Mouse (Mus musculus): ENCODE results near the gene Prkcq.
A peak's percentile ranks its signal among the peaks of the same experiment; 100 is the strongest.

Gene Prkcq

DNA sequence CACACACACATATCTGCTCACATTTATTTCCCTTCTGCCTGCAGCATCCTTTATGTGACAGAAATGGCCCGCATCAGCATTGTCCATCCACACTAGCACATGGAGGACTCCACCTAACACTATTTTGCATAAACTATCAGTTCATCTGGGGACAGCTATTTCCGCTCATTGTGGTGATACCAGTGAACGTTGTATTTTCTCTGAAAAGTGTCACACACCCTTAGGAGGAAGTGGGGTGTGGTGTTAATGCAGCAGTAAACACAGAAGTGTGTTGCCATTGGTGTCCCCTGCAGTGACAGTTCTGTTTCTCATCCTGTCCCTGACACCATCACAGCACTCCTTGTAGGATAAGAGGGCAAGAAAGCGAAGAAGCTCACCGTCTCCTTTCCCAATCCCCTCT lies 46.2 kb downstream of the Prkcq start:
- no peak for DNase-seq (ENCODE audit: low spot score in 2 of 2)

DNA sequence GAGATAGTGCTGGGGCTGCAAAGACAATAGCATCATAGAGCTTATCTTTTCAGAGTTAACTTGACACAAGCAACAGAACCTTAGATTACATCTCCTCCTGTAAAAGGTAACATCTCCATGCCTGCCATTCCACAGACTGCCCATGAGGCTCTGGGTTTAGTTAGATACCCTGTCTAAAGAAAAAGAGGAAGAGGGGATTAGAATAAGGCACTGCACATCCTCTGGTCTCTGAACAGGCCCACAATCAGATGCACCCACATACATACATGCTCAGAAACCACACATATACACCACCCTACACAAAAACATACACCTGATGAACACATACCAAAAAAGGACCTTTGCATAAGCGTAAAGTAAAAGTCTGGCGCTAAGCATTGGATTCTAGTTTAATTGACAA lies 47.4 kb downstream of the Prkcq start:
- DNase-seq (ENCODE audit: low spot score in 2 of 2) = no peak

DNA sequence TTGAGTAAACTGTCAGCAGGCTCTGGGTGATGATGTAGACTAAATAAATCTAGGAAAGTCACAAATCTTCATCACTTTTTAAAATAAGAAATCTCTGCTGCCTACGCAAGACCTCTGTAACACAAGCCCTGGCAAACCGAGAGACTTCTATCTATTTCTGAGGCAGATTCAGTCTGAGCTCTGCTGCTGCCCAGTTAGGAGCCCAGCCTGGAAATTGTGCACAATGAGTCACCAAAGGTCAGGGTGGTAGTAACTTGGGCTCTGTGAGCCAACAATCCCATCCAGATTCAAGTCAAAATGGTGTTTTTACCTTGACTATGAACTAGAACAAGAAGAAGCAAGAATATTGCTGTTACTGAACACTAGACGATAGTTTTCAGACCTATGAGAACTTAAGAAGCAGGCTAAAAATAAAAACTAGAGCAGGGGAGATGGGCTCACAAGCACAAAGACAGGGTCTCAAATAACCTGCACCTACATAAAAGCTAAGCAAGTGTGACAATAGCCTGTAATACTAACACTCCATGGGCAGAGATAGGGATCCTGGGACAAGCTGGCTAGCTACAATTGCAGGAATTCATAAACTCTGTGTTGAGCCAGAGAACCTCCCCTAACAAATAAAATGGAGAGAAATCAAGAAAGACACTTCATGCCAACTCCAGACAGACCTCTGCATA lies 53.0 kb downstream of the Prkcq start:
- no peak for DNase-seq (ENCODE audit: low spot score in 2 of 2)

DNA sequence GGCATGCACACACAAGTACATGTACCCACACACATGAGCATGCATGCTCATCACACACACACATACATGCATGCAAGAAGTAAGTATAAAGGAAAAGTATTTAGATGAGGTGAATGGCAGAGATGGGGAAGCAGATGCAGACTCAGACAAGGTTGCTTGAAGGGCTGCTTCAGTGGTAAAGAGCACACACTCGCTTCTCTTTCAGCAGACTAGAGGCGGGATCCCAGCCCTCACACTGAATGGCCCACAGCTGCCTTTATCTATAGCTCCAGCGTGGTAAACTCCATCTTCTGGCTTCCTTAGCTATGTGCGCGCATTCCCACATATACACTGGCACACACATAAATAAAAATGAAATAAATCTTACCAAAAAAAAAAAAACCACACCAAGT lies 53.6 kb downstream of the Prkcq start:
- no peak for DNase-seq (ENCODE audit: low spot score in 2 of 2)

DNA sequence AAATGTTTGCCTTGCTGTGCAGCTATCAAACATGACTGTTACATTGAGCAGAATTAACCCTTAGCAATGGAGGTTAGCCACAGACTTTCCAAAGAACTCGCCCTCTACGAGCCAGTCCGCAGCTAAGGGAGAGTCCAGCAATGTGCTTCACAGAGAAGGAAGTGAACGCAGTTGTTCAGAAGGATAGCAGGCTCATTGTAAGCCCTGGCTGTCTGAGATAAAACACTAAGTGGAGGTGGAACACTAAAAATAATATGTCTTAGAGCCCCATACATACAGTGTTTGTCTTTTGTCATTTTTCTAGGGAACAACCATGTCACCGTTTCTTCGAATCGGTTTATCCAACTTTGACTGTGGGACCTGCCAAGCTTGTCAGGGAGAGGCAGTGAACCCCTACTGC lies 54.6 kb downstream of the Prkcq start:
- DNase-seq (ENCODE audit: low spot score in 2 of 2) = no peak

DNA sequence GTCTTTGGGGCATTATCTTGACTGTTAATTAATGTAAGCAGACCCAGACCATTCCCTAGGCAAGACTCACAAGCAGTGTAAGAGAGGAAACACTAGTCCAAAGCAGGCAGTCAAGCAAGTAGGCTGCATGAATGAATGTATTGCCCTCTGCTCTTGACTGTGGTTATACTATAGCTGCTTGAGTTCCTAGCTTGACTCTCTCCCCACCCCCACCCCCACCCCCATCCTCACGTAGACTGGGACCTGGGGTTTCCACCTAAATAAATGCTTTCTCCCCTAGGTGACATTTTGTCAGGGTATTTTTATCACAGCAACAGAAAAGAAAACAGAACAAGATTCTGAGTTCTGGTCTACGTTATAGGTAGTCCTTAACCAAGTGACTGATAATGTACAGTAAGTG lies 57.2 kb downstream of the Prkcq start:
- no peak for DNase-seq (ENCODE audit: low spot score in 2 of 2)

DNA sequence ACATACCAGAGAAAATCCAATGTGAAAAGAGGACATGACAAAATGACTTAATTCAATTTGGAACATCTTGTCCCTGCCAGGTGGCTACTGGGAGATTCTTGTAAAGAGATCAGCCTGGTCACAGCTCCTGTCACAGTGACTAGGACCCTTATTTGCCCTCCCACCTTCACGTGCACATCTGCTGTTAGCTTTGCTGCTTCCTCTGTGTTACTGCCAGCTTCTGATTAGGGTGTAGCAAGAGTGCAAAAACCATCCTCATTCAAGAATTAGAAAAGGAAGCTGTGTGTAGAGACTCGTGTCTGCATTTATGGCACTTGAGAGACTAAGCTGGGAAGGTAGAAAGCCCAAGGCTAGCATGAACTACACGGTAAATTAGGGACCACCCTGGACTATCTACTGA lies 59.2 kb downstream of the Prkcq start:
- DNase-seq (ENCODE audit: low spot score in 2 of 2) = no peak

DNA sequence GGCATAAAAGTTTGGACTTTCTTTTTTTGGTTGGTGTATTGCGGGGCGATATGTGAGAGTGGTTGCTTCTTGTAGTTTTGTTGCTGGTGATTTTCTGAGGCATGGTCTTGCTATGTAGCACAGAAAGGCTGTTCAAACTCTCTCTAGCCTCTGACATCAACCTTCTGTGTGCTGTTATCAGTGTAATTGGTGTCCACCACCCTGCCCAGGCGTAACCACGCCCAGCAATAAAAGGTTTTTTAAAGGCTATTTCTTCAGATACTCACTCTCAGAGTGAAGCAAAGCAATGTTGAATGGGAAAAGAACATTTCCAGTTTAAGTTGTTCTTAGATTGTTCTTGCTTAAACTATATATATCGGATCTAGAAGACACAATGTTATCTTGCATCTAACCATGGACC lies 60.1 kb downstream of the Prkcq start:
- no peak for DNase-seq (ENCODE audit: low spot score in 2 of 2)

DNA sequence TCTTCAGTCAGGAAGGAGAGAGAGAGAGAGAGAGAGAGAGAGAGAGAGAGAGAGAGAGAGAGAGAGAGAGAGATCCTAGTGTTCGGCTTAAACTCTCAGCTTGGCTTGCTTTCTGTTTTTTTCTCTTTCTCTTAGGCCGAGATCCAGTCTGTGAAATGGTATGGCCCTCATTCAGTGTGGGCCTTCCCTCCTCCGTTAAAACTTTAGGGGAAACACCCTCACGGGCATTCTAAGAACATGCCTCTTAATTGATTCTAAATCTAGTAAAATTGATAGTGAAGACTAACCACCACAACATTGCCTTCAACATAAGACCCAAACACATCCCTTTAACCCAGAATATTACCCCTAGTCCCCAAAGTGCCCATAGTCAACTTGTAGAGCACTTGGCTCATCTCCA lies 66.3 kb downstream of the Prkcq start:
- DNase-seq (ENCODE audit: low spot score in 2 of 2) = no peak

DNA sequence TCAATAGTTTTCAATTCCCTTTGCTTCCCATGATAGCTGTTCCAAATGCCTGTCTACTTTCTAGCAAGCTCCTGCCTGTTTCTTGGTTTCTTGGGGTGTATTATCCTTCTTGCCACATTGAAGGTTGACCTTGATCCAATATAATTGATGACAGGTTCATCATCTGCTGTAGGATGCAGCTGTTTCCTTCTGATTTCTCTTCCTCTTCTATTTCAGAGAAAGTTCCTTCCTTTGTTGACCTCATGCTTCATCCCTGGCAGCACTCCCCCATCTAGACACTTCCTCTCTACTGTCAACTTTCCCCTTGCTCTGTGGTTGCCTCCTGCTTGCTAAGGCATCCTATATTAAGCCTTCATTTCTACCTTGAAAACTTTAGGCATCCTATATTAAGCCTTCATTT lies 67.6 kb downstream of the Prkcq start:
- DNase-seq (ENCODE audit: low spot score in 2 of 2) = no peak

DNA sequence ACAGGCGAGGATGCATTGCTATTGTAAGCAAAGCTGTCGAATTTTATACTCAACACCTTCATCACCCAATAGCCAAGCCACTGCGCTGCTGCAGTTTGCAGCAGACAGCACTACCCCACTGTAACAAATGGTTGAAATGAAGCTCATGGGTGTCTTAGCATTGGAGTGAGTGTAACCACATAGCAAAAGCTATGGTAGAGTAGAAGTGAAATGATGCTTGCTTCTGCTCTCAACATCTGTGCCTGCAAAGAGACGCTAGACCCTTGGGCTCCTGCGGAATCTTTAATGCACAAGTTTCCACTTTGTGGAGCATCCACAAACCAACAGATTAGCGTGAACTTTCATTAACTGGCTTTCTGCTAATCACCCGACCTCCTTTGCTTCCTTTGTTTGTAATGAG lies 74.0 kb downstream of the Prkcq start:
- no peak for DNase-seq (ENCODE audit: low spot score in 2 of 2)

DNA sequence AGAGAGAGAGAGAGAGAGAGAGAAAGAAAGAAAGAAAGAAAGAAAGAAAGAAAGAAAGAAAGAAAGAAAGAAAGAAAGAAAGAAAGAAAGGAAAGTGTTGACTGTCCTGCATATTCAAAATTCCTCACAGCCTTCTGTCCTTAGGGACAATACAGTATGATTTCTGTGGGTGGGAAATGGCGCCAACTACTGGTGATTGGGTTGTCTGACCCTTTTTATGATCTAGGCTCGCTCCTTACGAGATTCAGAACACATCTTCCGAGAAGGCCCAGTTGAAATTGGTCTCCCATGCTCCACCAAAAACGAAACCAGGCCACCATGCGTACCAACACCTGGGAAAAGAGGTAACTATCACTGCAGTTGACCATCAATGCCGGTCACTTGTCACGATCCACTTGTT lies 82.0 kb downstream of the Prkcq start:
- peak; percentile 9 to 19 for DNase-seq (ENCODE audit: low spot score in 2 of 2)

DNA sequence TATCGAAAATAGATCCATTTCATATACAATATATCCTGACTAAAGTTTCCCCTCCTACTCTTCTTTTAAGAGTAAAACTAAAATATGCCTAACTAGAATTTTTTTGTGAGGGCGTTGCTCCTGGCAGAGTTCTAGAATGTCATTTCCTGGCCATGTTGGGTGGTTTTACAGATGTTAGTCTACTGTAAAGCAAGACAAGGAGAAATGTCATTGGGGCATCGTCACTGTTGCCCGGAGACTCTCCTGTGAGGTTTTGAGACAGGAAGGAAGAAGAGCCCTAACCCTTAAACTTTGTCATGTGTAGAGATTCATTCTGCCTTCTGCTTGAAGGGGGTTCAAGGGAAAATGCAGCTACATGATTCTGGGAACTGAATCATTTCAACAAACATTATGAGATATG lies 82.5 kb downstream of the Prkcq start:
- DNase-seq (ENCODE audit: low spot score in 2 of 2) = no peak

DNA sequence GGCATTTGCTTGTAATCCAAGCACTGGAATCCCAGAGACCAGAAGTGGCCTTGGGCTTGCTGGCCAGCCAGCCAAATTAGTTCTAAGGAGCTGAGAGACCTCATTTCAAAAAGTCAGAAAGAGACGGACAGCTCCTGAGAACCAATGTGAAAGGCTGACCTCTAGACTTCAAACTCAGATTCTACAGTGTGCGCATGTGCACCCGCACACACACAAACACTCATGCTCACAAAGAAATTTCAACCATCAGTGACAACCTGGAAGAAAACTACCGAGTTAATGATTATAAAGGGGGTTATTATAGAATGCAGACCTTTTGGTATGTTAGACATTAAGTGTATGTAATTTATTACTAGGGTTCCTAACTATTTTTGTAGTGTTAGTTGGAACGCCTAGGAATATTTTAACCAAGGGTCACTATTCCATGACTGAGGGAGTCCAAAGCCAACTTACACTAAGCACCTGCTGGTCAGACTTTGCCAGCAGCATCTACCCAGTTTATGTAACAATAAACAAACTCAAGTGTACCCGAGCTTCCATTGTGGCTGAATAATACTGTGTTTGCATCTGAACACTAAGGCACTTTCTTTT lies 85.4 kb downstream of the Prkcq start:
- no peak for DNase-seq (ENCODE audit: low spot score in 2 of 2)

DNA sequence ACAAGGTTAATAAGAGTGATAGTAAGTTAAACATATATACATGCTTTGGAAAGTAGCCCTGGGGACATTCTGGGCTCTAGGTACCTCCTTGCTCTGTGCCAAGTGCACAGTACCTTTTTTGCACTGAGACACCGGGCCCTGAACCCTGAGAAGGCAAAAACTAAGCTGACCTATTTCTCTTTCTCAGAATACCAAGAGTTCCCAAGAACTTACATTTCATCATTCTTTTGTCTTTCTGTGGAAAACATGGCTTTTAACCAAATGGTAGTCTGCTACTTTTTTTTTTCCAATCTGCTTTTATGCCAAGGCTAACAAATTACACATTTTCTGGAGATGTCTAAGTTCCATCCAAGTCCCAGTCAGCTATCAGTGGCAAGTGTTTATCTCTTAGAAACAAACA lies 86.3 kb downstream of the Prkcq start:
- no peak for DNase-seq (ENCODE audit: low spot score in 2 of 2)

DNA sequence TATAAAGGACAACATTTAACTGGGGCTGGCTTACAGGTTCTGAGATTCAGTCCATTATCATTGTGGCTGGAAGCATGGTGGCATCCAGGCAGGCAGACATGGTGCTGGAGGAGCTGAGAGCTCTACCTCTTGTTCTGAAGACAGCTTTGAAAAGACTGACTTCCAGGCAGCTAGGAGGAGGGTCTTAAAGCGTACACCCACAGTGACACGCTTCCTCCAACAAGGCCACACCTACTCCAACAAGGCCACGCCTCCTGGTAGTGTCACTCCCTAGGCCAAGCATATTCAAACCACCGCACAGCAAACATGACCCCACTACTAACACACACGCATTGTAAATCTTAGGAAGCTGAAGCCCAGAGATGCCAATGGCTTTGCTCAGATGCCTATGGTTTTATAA lies 87.5 kb downstream of the Prkcq start:
- no peak for DNase-seq (ENCODE audit: low spot score in 2 of 2)

DNA sequence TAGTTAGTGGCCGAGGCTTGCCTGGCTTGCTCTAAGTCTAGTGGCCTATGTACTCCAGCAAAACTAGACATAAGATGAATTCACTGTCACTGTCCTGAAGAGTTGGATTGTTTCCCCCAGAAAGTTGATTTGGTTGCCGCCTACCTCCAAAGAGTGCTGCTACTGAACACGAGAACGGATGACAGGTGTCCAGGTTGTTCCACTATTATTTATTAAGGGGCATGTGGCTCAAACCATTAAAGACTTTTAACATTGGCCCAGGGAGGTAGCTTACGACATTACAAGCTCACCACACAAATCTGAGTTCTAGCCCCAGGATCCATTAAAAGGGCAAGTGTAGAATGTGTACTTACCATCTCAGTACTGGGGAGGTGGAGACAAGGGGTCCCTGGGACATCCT lies 92.9 kb downstream of the Prkcq start:
- DNase-seq (ENCODE audit: low spot score in 2 of 2) = no peak

DNA sequence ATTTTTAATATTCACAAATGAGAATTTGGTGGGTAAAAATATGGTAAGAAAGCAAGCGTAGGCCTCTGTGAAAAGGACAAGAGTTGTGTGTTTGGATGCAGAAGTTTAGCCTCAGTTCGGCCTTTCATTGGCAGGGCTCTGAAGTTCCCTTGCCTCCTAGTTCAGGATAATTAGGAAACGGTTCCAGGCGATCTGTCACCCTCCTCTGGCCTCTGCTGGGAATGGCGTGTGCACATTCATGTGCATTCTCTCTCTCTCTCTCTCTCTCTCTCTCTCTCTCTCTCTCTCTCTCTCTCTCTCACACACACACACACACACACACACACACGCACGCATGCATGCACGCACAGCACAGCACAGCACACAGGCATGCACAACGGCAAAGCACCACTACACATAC lies 93.5 kb downstream of the Prkcq start:
- no peak for DNase-seq (ENCODE audit: low spot score in 2 of 2)

DNA sequence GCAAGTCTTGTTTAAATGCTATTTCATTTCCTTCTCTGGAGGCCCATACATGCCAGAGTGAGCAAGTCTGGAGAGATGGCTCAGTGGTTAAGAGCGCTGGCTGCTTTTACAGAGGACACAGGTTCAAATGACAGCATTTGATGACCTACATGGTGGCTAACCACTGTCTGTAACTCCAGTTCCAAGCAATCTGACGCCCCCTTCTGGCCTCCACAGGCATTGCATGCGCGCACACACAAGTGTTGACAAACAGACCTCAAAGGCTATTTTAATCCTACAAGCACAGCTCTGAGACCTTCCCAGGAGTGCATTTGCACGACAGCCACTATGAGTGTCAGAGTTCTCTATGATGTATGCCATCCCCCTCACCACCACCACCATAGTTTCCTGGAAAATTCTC lies 94.4 kb downstream of the Prkcq start:
- DNase-seq (ENCODE audit: low spot score in 2 of 2) = no peak

DNA sequence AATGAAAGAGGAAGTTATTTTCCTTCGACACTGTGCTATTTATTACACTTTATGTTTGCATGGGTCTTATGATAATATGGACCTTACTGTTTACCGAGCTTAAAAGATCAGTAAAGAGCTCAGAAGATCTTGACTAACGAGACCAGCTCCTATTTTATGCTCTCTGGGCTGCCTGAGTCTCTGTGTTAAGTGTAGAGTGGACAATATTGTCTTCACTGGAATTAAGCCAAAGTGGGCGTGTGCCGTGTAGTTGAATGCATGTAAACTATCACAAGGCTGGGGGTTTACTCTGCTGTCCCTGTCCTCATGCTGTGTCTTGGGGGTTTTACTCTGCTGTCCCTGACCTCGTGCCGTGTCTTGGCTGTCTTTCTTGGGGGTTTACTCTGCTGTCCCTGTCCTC lies 107.1 kb downstream of the Prkcq start:
- no peak for DNase-seq (ENCODE audit: low spot score in 2 of 2)

DNA sequence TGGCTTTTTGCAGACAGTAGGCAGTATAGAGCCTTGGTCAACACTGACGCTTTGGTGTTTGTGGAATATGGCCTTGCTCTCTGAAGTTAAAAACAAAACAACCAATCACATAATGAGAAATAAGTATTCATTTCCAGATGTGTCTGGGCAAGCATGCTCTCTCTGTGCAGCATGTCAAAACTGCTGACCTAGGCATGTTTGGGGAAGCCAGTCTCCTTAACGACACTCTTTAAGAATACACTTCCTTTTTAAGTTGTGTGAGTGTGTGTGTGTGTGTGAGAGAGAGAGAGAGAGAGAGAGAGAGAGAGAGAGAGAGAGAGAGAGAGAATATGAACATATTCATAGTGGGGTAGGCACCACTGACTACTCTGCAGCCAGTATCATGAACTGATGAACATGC lies 108.3 kb downstream of the Prkcq start:
- no peak for DNase-seq (ENCODE audit: low spot score in 2 of 2)

DNA sequence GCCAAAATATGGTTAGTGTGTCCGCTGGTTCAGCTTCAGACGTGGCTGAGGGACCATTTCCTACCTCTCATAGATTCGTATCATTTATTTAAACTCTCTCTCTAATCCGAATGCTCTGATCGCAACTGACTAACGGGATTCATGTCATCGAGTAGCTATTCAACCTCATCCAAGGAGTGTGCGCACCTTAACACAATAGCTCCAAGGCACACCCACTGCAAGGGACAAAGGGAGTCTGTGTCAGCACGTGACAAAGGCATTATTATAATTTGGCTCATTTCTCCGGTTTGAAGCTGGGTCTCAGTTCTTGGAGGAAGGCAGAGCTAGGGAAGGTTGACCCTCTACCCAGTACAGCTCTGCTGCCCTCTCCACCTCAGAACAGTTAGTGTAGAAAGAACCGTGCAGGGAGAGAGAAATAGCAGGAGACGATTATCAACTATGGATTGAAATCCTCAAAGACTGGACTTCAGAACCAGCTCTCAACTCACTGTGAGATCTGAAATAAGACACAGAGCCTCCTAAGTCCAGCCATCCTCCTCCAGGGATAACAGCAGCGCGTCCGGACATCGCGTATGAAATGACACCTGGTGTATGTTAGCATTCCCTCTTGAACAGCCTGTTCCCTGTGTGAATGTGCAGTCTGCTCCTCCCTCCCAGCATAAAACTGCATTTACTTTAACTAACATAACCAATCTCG lies 116.1 kb downstream of the Prkcq start:
- DNase-seq (ENCODE audit: low spot score in 2 of 2) = no peak

DNA sequence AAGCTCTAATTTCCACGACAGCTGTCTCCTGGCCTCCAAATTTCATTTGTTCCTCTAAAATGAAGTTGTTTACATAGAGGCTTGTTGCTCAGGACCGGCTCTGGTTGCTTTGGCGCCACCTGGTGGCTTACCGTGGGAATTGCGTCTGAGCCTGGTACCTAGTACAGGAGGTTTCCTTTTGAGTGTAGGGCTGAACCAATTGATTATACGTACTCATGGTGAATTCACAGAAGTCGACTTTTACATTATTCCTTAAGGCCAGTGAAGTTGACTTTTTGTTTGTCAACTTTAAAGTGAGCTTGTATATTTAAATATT lies 116.6 kb downstream of the Prkcq start:
- DNase-seq (ENCODE audit: low spot score in 2 of 2) = peak; percentile 84 to 91

DNA sequence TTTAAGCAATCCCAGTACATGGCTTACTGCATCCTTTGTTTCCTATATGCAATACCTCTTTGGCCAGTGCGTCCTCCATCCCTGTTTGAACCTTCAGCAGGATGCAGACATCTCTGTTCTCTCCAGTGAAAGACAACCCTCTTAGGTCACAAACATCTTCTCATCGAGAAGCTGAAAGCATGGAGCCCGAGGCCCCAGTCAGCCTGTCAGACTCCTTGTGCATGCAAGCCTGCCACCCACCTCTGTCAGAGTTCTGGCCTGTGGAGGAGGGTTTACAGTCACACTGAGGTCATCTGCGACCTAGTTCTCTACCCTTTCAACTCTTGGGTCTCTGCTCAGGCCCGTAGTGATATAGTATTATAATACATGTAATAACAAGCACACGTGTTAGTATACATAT lies 119.0 kb downstream of the Prkcq start:
- DNase-seq (ENCODE audit: low spot score in 2 of 2) = no peak
